Mouse (Mus musculus): ENCODE results near the gene Sds. TPM values are rescaled to one million over a fixed set of nuclear protein-coding genes. Genes with fewer than 3 reads are reported as not detected.
A peak's percentile ranks its signal among the peaks of the same experiment; 100 is the strongest.
"Not testable (repeated sequence)": the region's sequence is repeated elsewhere in the genome, so short reads cannot be mapped to it uniquely, and the experiment has no call there.

The Sds gene
- polyA plus RNA-seq, 1 experiment from 2014 or later = not detected

- Histone ChIP-seq H3K9me3 (ENCODE audit: control insufficient read depth, low read length) (no peaks in the 10 kb centered on the region), H3K27me3 (ENCODE audit: control insufficient read depth, insufficient read depth, low read length) (no peaks in the 10 kb centered on the region), H3K4me3 (replicated peaks; ENCODE audit: low read length) (no peak overlapping the region), H3K4me1 (replicated peaks; ENCODE audit: control insufficient read depth, insufficient read depth, low read length) (no peaks in the 10 kb centered on the region), H3K9ac (no peak overlapping the region), H3K4me2 (replicated peaks) (no peak overlapping the region), H3K36me3 (replicated peaks; ENCODE audit: control insufficient read depth, insufficient read depth) (peaks cover 16% of the 10 kb centered on the region), H3K27ac (0 out of 2 replicates have a peak overlapping the region, but pooled peaks have one; percentile 26)
- DNase-seq (ENCODE audit: low spot score) = no peak
- 79% methylated on average over 6 of the region's 6 CpGs for WGBS
- ATAC-seq (ENCODE audit: low FRiP score) = no peak
Measured at GRCm38 (mm10) chr5:120493440-120493839, 17.1 kb downstream of the Sds start.

- WGBS = 64% methylated on average over 9 of the region's 9 CpGs
- Histone ChIP-seq H3K9me3 (ENCODE audit: control insufficient read depth, low read length) (no peaks in the 10 kb centered on the region), H3K9ac (no peak overlapping the region), H3K36me3 (replicated peaks; ENCODE audit: control insufficient read depth, insufficient read depth) (peaks cover 20% of the 10 kb centered on the region), H3K27me3 (ENCODE audit: control insufficient read depth, insufficient read depth, low read length) (no peaks in the 10 kb centered on the region), H3K4me2 (replicated peaks) (no peak overlapping the region), H3K4me3 (replicated peaks; ENCODE audit: low read length) (no peak overlapping the region), H3K4me1 (replicated peaks; ENCODE audit: control insufficient read depth, insufficient read depth, low read length) (no peaks in the 10 kb centered on the region), H3K27ac (peak overlapping the region; percentile 26; the same call in 1 of the 2 replicates)
- DNase-seq (ENCODE audit: low spot score) = no peak
- no peak for ATAC-seq (ENCODE audit: low FRiP score)
Measured at GRCm38 (mm10) chr5:120493873-120494395, 17.6 kb downstream of the Sds start.

- Histone ChIP-seq H3K27me3 (ENCODE audit: control insufficient read depth, insufficient read depth, low read length) (no peaks in the 10 kb centered on the region), H3K4me1 (replicated peaks; ENCODE audit: control insufficient read depth, insufficient read depth, low read length) (no peaks in the 10 kb centered on the region), H3K9ac (no peak overlapping the region), H3K4me2 (replicated peaks) (no peak overlapping the region), H3K9me3 (ENCODE audit: control insufficient read depth, low read length) (no peaks in the 10 kb centered on the region), H3K27ac (no peak overlapping the region), H3K36me3 (replicated peaks; ENCODE audit: control insufficient read depth, insufficient read depth) (peaks cover 20% of the 10 kb centered on the region), H3K4me3 (replicated peaks; ENCODE audit: low read length) (no peak overlapping the region)
- DNase-seq (ENCODE audit: low spot score) = no peak
- no peak for ATAC-seq (ENCODE audit: low FRiP score)
- 83% methylated on average over 10 of the region's 10 CpGs for WGBS
Measured at GRCm38 (mm10) chr5:120495064-120495702, 18.9 kb downstream of the Sds start.

GRCm38 (mm10) chr5:120495703-120496226 lies 19.4 kb downstream of the Sds start:
- H3K27me3 ChIP-seq (ENCODE audit: control insufficient read depth, insufficient read depth, low read length) = no peaks in the 10 kb centered on the region
- 90% methylated on average over 13 of the region's 13 CpGs for WGBS
- no peaks in the 10 kb centered on the region for H3K4me1 ChIP-seq (replicated peaks; ENCODE audit: control insufficient read depth, insufficient read depth, low read length)
- ATAC-seq (ENCODE audit: low FRiP score) = no peak
- no peaks in the 10 kb centered on the region for H3K9me3 ChIP-seq (ENCODE audit: control insufficient read depth, low read length)
- no peak overlapping the region for H3K27ac ChIP-seq
- H3K9ac ChIP-seq = no peak overlapping the region
- DNase-seq (ENCODE audit: low spot score) = no peak
- no peak overlapping the region for H3K4me3 ChIP-seq (replicated peaks; ENCODE audit: low read length)
- peaks cover 20% of the 10 kb centered on the region for H3K36me3 ChIP-seq (replicated peaks; ENCODE audit: control insufficient read depth, insufficient read depth)
- no peak overlapping the region for H3K4me2 ChIP-seq (replicated peaks)

GRCm38 (mm10) chr5:120497071-120497470 lies 20.7 kb downstream of the Sds start:
- no peak overlapping the region for H3K4me3 ChIP-seq (replicated peaks; ENCODE audit: low read length)
- no peak overlapping the region for H3K4me2 ChIP-seq (replicated peaks)
- no peak overlapping the region for H3K9ac ChIP-seq
- H3K4me1 ChIP-seq (replicated peaks; ENCODE audit: control insufficient read depth, insufficient read depth, low read length) = 0 out of 2 replicates have a peak, but pooled peaks cover 5% of the 10 kb centered on the region
- H3K27me3 ChIP-seq (ENCODE audit: control insufficient read depth, insufficient read depth, low read length) = no peaks in the 10 kb centered on the region
- ATAC-seq (ENCODE audit: low FRiP score) = no peak
- no peaks in the 10 kb centered on the region for H3K9me3 ChIP-seq (ENCODE audit: control insufficient read depth, low read length)
- H3K36me3 ChIP-seq (replicated peaks; ENCODE audit: control insufficient read depth, insufficient read depth) = peaks cover 19% of the 10 kb centered on the region
- no peak for DNase-seq (ENCODE audit: low spot score)
- 87% methylated on average over 3 of the region's 3 CpGs for WGBS
- no peak overlapping the region for H3K27ac ChIP-seq

- 88% methylated on average over 4 of the region's 4 CpGs for WGBS
- no peak for DNase-seq (ENCODE audit: low spot score)
- no peak overlapping the region for H3K9ac ChIP-seq
- no peak overlapping the region for H3K4me2 ChIP-seq (replicated peaks)
- peaks cover 15% of the 10 kb centered on the region for H3K4me1 ChIP-seq (replicated peaks; ENCODE audit: control insufficient read depth, insufficient read depth, low read length)
- no peak for ATAC-seq (ENCODE audit: low FRiP score)
- no peaks in the 10 kb centered on the region for H3K27me3 ChIP-seq (ENCODE audit: control insufficient read depth, insufficient read depth, low read length)
- H3K9me3 ChIP-seq (ENCODE audit: control insufficient read depth, low read length) = no peaks in the 10 kb centered on the region
- no peak overlapping the region for H3K4me3 ChIP-seq (replicated peaks; ENCODE audit: low read length)
- H3K27ac ChIP-seq = no peak overlapping the region
- peaks cover 10% of the 10 kb centered on the region; the same call in 1 of the 2 replicates for H3K36me3 ChIP-seq (replicated peaks; ENCODE audit: control insufficient read depth, insufficient read depth)
Measured at GRCm38 (mm10) chr5:120499202-120499601, 22.9 kb downstream of the Sds start.

- peaks cover 15% of the 10 kb centered on the region for H3K4me1 ChIP-seq (replicated peaks; ENCODE audit: control insufficient read depth, insufficient read depth, low read length)
- DNase-seq (ENCODE audit: low spot score); ATAC-seq (ENCODE audit: low FRiP score): not testable (repeated sequence)
Measured at GRCm38 (mm10) chr5:120500609-120501008, 24.3 kb downstream of the Sds start.

GRCm38 (mm10) chr5:120502147-120502621 lies 25.9 kb downstream of the Sds start:
- no peak for ATAC-seq (ENCODE audit: low FRiP score)

More at GRCm38 (mm10) chr5:120500609-120501008, 24.3 kb downstream of the Sds start:
- not testable (repeated sequence) for H3K27ac ChIP-seq; H3K27me3 ChIP-seq (ENCODE audit: control insufficient read depth, insufficient read depth, low read length); H3K4me2 ChIP-seq (replicated peaks); H3K9ac ChIP-seq; H3K4me3 ChIP-seq (replicated peaks; ENCODE audit: low read length); H3K9me3 ChIP-seq (ENCODE audit: control insufficient read depth, low read length)
- WGBS = 89% methylated on average over 9 of the region's 9 CpGs
- H3K36me3 ChIP-seq (replicated peaks; ENCODE audit: control insufficient read depth, insufficient read depth) = peaks cover 10% of the 10 kb centered on the region; the same call in 1 of the 2 replicates

GRCm38 (mm10) chr5:120502675-120503143 lies 26.4 kb downstream of the Sds start:
- Histone ChIP-seq H3K9me3 (ENCODE audit: control insufficient read depth, low read length) (no peaks in the 10 kb centered on the region), H3K27ac (peak overlapping the region; percentile 26; the same call in 1 of the 2 replicates), H3K9ac (peak overlapping the region; percentile 91), H3K36me3 (replicated peaks; ENCODE audit: control insufficient read depth, insufficient read depth) (peaks cover 10% of the 10 kb centered on the region; the same call in 1 of the 2 replicates), H3K4me1 (replicated peaks; ENCODE audit: control insufficient read depth, insufficient read depth, low read length) (peaks cover 20% of the 10 kb centered on the region), H3K27me3 (ENCODE audit: control insufficient read depth, insufficient read depth, low read length) (no peaks in the 10 kb centered on the region), H3K4me3 (replicated peaks; ENCODE audit: low read length) (peak overlapping the region; percentile 96), H3K4me2 (replicated peaks) (peak overlapping the region; percentile 96)
- WGBS = 9% methylated on average over 12 of the region's 12 CpGs
- DNase-seq (ENCODE audit: low spot score) (no peak), ATAC-seq (ENCODE audit: low FRiP score) (no peak)

More at GRCm38 (mm10) chr5:120502147-120502621, 25.9 kb downstream of the Sds start:
- WGBS = 72% methylated on average over 9 of the region's 9 CpGs
- Histone ChIP-seq H3K27me3 (ENCODE audit: control insufficient read depth, insufficient read depth, low read length) (no peaks in the 10 kb centered on the region), H3K27ac (no peak overlapping the region), H3K4me1 (replicated peaks; ENCODE audit: control insufficient read depth, insufficient read depth, low read length) (peaks cover 20% of the 10 kb centered on the region), H3K36me3 (replicated peaks; ENCODE audit: control insufficient read depth, insufficient read depth) (peaks cover 10% of the 10 kb centered on the region; the same call in 1 of the 2 replicates), H3K4me3 (replicated peaks; ENCODE audit: low read length) (peak overlapping the region; percentile 96), H3K9ac (peak overlapping the region; percentile 91; the same call in 1 of the 2 replicates), H3K4me2 (replicated peaks) (peak overlapping the region; percentile 96), H3K9me3 (ENCODE audit: control insufficient read depth, low read length) (no peaks in the 10 kb centered on the region)
- DNase-seq (ENCODE audit: low spot score) = no peak
